Mouse (Mus musculus) liver, embryonic 14.5 days (tissue): ENCODE data around the gene Ptprt. TPM values are rescaled to one million over a fixed set of nuclear protein-coding genes. Genes with fewer than 3 reads are reported as not detected.

Experiments used
- ATAC-seq: fragments of 200-750 bp; cut with Nextera tagmentation; 2 replicates; pipeline ENCODE4 v1.8.0; 2017; ENCODE audit warnings: moderate number of reproducible peaks, mild to moderate bottlenecking, moderate library complexity; ENCODE audit not compliant: insufficient read depth
- DNase-seq, 3 experiments: peaks; one replicate each; pipeline ENCODE4 v3.0.0-alpha.2; 2012 to 2013; ENCODE audit warnings: low read depth in 3 of 3, low spot score in 3 of 3
- H3K27ac ChIP-seq: fragments of 300-500 bp; sonication (generic); 2 replicates; pipeline ENCODE4 v1.5.1; 2014; ENCODE audit warnings: moderate library complexity, mild to moderate bottlenecking, control low read depth, inconsistent platforms
- H3K27me3 ChIP-seq: fragments of 300-500 bp; sonication (generic); 2 replicates; pipeline ENCODE4 v1.6.1; 2014; ENCODE audit warnings: mild to moderate bottlenecking, low read length, moderate library complexity; ENCODE audit not compliant: control insufficient read depth, insufficient read depth
- H3K36me3 ChIP-seq: fragments of 300-500 bp; sonication (generic); replicated peaks from 2 replicates; pipeline ENCODE4 v1.6.1; 2014; ENCODE audit warnings: low read depth; ENCODE audit not compliant: control insufficient read depth, insufficient read depth
- H3K4me1 ChIP-seq, 2 experiments: fragments of 200-500 bp in 1 of 2; fragments of 300-500 bp in 1 of 2; sonication (generic) in 1 of 2; replicated peaks; 2 replicates each; pipeline ENCODE4 v1.6.1; 2012 to 2014; ENCODE audit warnings: antibody characterized with exemption in 1 of 2, inconsistent platforms in 1 of 2, low read length in 1 of 2; ENCODE audit not compliant: control insufficient read depth in 2 of 2, insufficient read depth in 2 of 2
- H3K4me2 ChIP-seq: fragments of 300-500 bp; sonication (generic); 2 replicates; pipeline ENCODE4 v1.6.1; 2014; ENCODE audit warnings: low read depth, mild to moderate bottlenecking, control low read depth, moderate library complexity
- H3K4me3 ChIP-seq, 2 experiments: fragments of 200-500 bp in 1 of 2; fragments of 300-500 bp in 1 of 2; sonication (generic) in 1 of 2; 2 replicates each; pipeline ENCODE4 v1.5.1; 2012 to 2014; ENCODE audit warnings: low read depth in 2 of 2, low read length in 2 of 2, mild to moderate bottlenecking in 2 of 2, control low read depth in 1 of 2, inconsistent platforms in 1 of 2, moderate library complexity in 1 of 2; ENCODE audit not compliant: insufficient read depth in 1 of 2
- H3K9ac ChIP-seq: fragments of 300-500 bp; sonication (generic); replicated peaks from 2 replicates; pipeline ENCODE4 v1.6.1; 2014; ENCODE audit warnings: mild to moderate bottlenecking, control low read depth, moderate library complexity
- H3K9me3 ChIP-seq: fragments of 300-500 bp; sonication (generic); 2 replicates; pipeline ENCODE4 v1.6.1; 2016; ENCODE audit warnings: low read length, mixed read lengths; ENCODE audit not compliant: control insufficient read depth
- CTCF ChIP-seq: IDR thresholded peaks from 2 replicates; pipeline ENCODE4 v1.5.1; 2016; ENCODE audit warnings: antibody characterized with exemption, low read depth, control low read depth
- EP300 ChIP-seq: IDR thresholded peaks from 2 replicates; pipeline ENCODE4 v1.6.1; 2016; ENCODE audit warnings: antibody characterized with exemption, low read depth
- WGBS: fragments of 180-500 bp; shearing (Covaris S2); extraction: QIAGEN DNeasy Blood & Tissue Kit; methylation state at CpG from one replicate; pipeline ENCODE4 v1.1.7; 2014; ENCODE audit not compliant: insufficient replicate concordance; 5-methylcytosine and 5-hydroxymethylcytosine counted together
- polyA plus RNA-seq, 2 experiments: library from polyadenylated mRNA; depleted of rRNA in 1 of 2; stranded (reverse) in 1 of 2; unstranded in 1 of 2; fragments of >200 nt; fragmentation: Nextera tagmentation in 1 of 2; extraction: Ambion mirVana in 1 of 2; gene quantifications; 2 replicates each; pipeline versions ENCODE4 v1.2.1 to v1.2.3; 2012 to 2014

Gene Ptprt
- polyA plus RNA-seq, 2 experiments = 0.07 TPM; not detected in 1

GRCm38 (mm10) chr2:162052816-162053215 is 608.1 kb downstream of the Ptprt start:
- no peak for DNase-seq
- Histone ChIP-seq H3K27me3 (no peaks in the 10 kb centered on the region), H3K4me3 (no peak overlapping the region), H3K4me2 (no peak overlapping the region), H3K4me1 (no peaks in the 10 kb centered on the region), H3K27ac (no peak overlapping the region), H3K36me3 (no peaks in the 10 kb centered on the region), H3K9me3 (no peaks in the 10 kb centered on the region), H3K9ac (no peak overlapping the region)
- 78% methylated on average over 3 of the region's 3 CpGs for WGBS
- TF ChIP-seq CTCF (no peak), EP300 (no peak)
- no peak for ATAC-seq

- H3K9me3 ChIP-seq = no peaks in the 10 kb centered on the region
- no peaks in the 10 kb centered on the region for H3K36me3 ChIP-seq
- no peak overlapping the region for H3K9ac ChIP-seq
- 79% methylated on average over 4 of the region's 4 CpGs for WGBS
- no peaks in the 10 kb centered on the region for H3K4me1 ChIP-seq
- H3K4me3 ChIP-seq = no peak overlapping the region
- no peak for ATAC-seq
- no peak for DNase-seq
- H3K27me3 ChIP-seq = no peaks in the 10 kb centered on the region
- H3K4me2 ChIP-seq = no peak overlapping the region
- no peak for TF ChIP-seq EP300
- no peak for TF ChIP-seq CTCF
- H3K27ac ChIP-seq = no peak overlapping the region
Observed at GRCm38 (mm10) chr2:162050198-162050597, 610.7 kb downstream of the Ptprt start.

GRCm38 (mm10) chr2:162035615-162036014 is 625.3 kb downstream of the Ptprt start:
- Histone ChIP-seq H3K4me1 (no peaks in the 10 kb centered on the region), H3K4me2 (no peak overlapping the region), H3K4me3 (no peak overlapping the region), H3K27me3 (no peaks in the 10 kb centered on the region), H3K36me3 (no peaks in the 10 kb centered on the region), H3K9ac (no peak overlapping the region), H3K9me3 (no peaks in the 10 kb centered on the region), H3K27ac (no peak overlapping the region)
- DNase-seq = no peak
- TF ChIP-seq EP300 = no peak
- ATAC-seq = no peak
- 44% methylated on average over 4 of the region's 4 CpGs for WGBS

- Histone ChIP-seq H3K27ac (no peak overlapping the region), H3K9ac (no peak overlapping the region), H3K4me1 (no peaks in the 10 kb centered on the region), H3K9me3 (no peaks in the 10 kb centered on the region), H3K27me3 (no peaks in the 10 kb centered on the region), H3K4me2 (no peak overlapping the region), H3K4me3 (no peak overlapping the region), H3K36me3 (no peaks in the 10 kb centered on the region)
- WGBS = 51% methylated on average over 4 of the region's 4 CpGs
- no peak for DNase-seq
- TF ChIP-seq CTCF (no peak), EP300 (no peak)
- no peak for ATAC-seq
Observed at GRCm38 (mm10) chr2:162031636-162032035, 629.3 kb downstream of the Ptprt start.

- no peak overlapping the region for H3K4me3 ChIP-seq
Observed at GRCm38 (mm10) chr2:162001016-162001415, 659.9 kb downstream of the Ptprt start.

More at GRCm38 (mm10) chr2:162001016-162001415, 659.9 kb downstream of the Ptprt start:
- Histone ChIP-seq H3K9ac (no peak overlapping the region), H3K36me3 (no peaks in the 10 kb centered on the region), H3K4me1 (no peaks in the 10 kb centered on the region), H3K27me3 (no peaks in the 10 kb centered on the region), H3K27ac (no peak overlapping the region), H3K4me2 (no peak overlapping the region), H3K9me3 (no peaks in the 10 kb centered on the region)
- DNase-seq = no peak
- 51% methylated on average over 7 of the region's 7 CpGs for WGBS
- ATAC-seq = no peak
- TF ChIP-seq EP300 (no peak), CTCF (no peak)
